Mouse (Mus musculus): Measurements from ENCODE around the gene Tha1. TPM values are rescaled to one million over a fixed set of nuclear protein-coding genes. Genes with fewer than 3 reads are reported as not detected.

The Tha1 gene
- polyA plus RNA-seq, 1 experiment from 2014 or later, result 6.6 TPM

- Histone ChIP-seq H3K9me3 (ENCODE audit: low read length) (no peaks in the 10 kb centered on the region), H3K27ac (ENCODE audit: low read depth) (no peak overlapping the region), H3K4me3 (ENCODE audit: low read depth, low read length) (no peak overlapping the region), H3K9ac (replicated peaks) (no peak overlapping the region), H3K36me3 (replicated peaks; ENCODE audit: insufficient read depth, low read length) (no peaks in the 10 kb centered on the region), H3K4me2 (ENCODE audit: low read depth, low read length) (no peak overlapping the region), H3K27me3 (ENCODE audit: insufficient read depth, low read length) (no peaks in the 10 kb centered on the region), H3K4me1 (ENCODE audit: insufficient read depth) (peaks cover 34% of the 10 kb centered on the region)
- ATAC-seq, result no peak
- WGBS (ENCODE audit: insufficient replicate concordance), result 46% methylated on average over 6 of the region's 6 CpGs
- DNase-seq, result peak; percentile 44
- TF ChIP-seq EP300 (IDR thresholded peaks at IDR 0.05; ENCODE audit: low read depth) (no peak), CTCF (IDR thresholded peaks at IDR 0.05; ENCODE audit: low read depth) (no peak)
These were observed 18.9 kb upstream of the Tha1 start for GRCm38 (mm10) chr11:117892199-117892598.

- no peak overlapping the region for H3K9ac ChIP-seq (replicated peaks)
- peaks cover 38% of the 10 kb centered on the region for H3K4me1 ChIP-seq (ENCODE audit: insufficient read depth)
- no peak for TF ChIP-seq EP300 (IDR thresholded peaks at IDR 0.05; ENCODE audit: low read depth)
- TF ChIP-seq CTCF (IDR thresholded peaks at IDR 0.05; ENCODE audit: low read depth), result no peak
- no peaks in the 10 kb centered on the region for H3K36me3 ChIP-seq (replicated peaks; ENCODE audit: insufficient read depth, low read length)
- no peak for ATAC-seq
- peak overlapping the region; percentile 69; the same call in 1 of the 2 replicates for H3K27ac ChIP-seq (ENCODE audit: low read depth)
- WGBS (ENCODE audit: insufficient replicate concordance), result 68% methylated on average over 19 of the region's 19 CpGs
- no peaks in the 10 kb centered on the region for H3K27me3 ChIP-seq (ENCODE audit: insufficient read depth, low read length)
- no peak overlapping the region for H3K4me3 ChIP-seq (ENCODE audit: low read depth, low read length)
- no peak overlapping the region for H3K4me2 ChIP-seq (ENCODE audit: low read depth, low read length)
- H3K9me3 ChIP-seq (ENCODE audit: low read length), result no peaks in the 10 kb centered on the region
- DNase-seq, result no peak
These were observed 18.4 kb upstream of the Tha1 start for GRCm38 (mm10) chr11:117891581-117892175.

- TF ChIP-seq EP300 (IDR thresholded peaks at IDR 0.05; ENCODE audit: low read depth), result no peak
- TF ChIP-seq CTCF (IDR thresholded peaks at IDR 0.05; ENCODE audit: low read depth), result peak; percentile 58
- Histone ChIP-seq H3K4me2 (ENCODE audit: low read depth, low read length) (no peak overlapping the region; the same call in 1 of the 2 replicates), H3K9me3 (ENCODE audit: low read length) (no peaks in the 10 kb centered on the region), H3K9ac (replicated peaks) (no peak overlapping the region), H3K4me1 (ENCODE audit: insufficient read depth) (peaks cover 46% of the 10 kb centered on the region), H3K27ac (ENCODE audit: low read depth) (peak overlapping the region; percentile 69), H3K4me3 (ENCODE audit: low read depth, low read length) (no peak overlapping the region), H3K27me3 (ENCODE audit: insufficient read depth, low read length) (no peaks in the 10 kb centered on the region), H3K36me3 (replicated peaks; ENCODE audit: insufficient read depth, low read length) (no peaks in the 10 kb centered on the region)
- WGBS (ENCODE audit: insufficient replicate concordance), result 41% methylated on average over 13 of the region's 13 CpGs
- ATAC-seq (peak; percentile 64), DNase-seq (peak; percentile 61)
These were observed 17.4 kb upstream of the Tha1 start for GRCm38 (mm10) chr11:117890519-117891282.

- Histone ChIP-seq H3K36me3 (replicated peaks; ENCODE audit: insufficient read depth, low read length) (no peaks in the 10 kb centered on the region), H3K9ac (replicated peaks) (0 out of 2 replicates have a peak overlapping the region, but pooled peaks have one; percentile 2), H3K4me3 (ENCODE audit: low read depth, low read length) (no peak overlapping the region), H3K4me1 (ENCODE audit: insufficient read depth) (peaks cover 47% of the 10 kb centered on the region), H3K27me3 (ENCODE audit: insufficient read depth, low read length) (no peaks in the 10 kb centered on the region), H3K9me3 (ENCODE audit: low read length) (no peaks in the 10 kb centered on the region), H3K4me2 (ENCODE audit: low read depth, low read length) (no peak overlapping the region), H3K27ac (ENCODE audit: low read depth) (peak overlapping the region; percentile 69)
- no peak for ATAC-seq
- no peak for DNase-seq
- TF ChIP-seq EP300 (IDR thresholded peaks at IDR 0.05; ENCODE audit: low read depth) (no peak), CTCF (IDR thresholded peaks at IDR 0.05; ENCODE audit: low read depth) (no peak)
- 41% methylated on average over 11 of the region's 11 CpGs for WGBS (ENCODE audit: insufficient replicate concordance)
These were observed 16.6 kb upstream of the Tha1 start for GRCm38 (mm10) chr11:117889887-117890340.

DNA sequence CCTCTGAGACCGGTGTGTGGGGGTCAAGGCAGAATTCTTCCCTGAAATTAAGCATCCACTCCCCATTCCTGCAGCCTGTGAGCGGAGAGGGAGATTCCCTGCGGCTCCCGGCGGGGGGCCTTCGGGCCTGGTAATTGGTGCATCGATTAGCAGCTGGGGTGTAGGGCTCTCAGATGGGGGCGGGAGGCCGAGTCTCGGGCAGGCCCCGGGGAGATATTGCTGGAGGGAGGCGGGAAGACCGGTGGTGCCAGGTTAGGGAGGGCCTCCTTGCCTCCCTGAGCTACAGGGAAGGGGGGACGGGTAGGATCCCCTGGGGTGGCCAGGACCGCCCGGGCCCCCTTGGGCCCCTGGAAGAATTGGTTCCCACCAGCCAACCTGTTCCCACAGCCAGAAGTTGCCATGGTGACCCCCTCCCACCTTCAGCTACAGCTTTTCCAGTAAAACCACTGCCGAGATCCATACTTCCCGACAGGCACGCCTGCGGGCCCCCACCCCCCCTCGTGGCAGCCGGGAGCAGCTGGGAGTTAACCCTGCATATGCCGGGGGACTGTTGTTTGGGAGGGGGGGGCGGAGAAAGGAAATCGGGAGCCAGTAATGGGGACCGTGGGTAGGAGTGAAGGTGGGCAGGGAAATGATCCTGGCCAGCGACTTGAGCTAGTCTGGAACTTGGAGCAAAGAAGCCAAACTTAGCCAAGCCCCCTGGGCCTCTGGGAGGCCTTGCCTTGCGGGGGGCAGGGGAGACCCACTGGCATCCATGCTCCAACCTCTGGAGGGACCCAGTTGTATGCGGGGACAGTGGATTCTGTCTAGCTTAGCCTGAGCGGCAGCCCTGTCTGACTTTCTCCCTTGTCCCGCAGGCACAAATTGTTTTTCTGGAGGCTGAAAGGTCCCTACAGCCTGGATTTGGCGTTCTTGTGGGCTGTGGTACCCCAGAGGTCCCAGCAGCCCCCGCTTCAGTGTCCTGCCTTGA, 15.9 kb upstream of the Tha1 start:
- peaks cover 47% of the 10 kb centered on the region for H3K4me1 ChIP-seq (ENCODE audit: insufficient read depth)
- DNase-seq (peak; percentile 63), ATAC-seq (peak; percentile 24; the same call in 1 of the 2 replicates)
- H3K4me2 ChIP-seq (ENCODE audit: low read depth, low read length), result peak overlapping the region; percentile 26; the same call in 1 of the 2 replicates
- H3K36me3 ChIP-seq (replicated peaks; ENCODE audit: insufficient read depth, low read length), result no peaks in the 10 kb centered on the region
- H3K9ac ChIP-seq (replicated peaks), result 0 out of 2 replicates have a peak overlapping the region, but pooled peaks have one; percentile 2
- H3K9me3 ChIP-seq (ENCODE audit: low read length), result no peaks in the 10 kb centered on the region
- 0 out of 2 replicates have a peak, but pooled peaks have one; percentile 2 for TF ChIP-seq CTCF (IDR thresholded peaks at IDR 0.05; ENCODE audit: low read depth)
- no peak for TF ChIP-seq EP300 (IDR thresholded peaks at IDR 0.05; ENCODE audit: low read depth)
- H3K4me3 ChIP-seq (ENCODE audit: low read depth, low read length), result no peak overlapping the region
- peak overlapping the region; percentile 69 for H3K27ac ChIP-seq (ENCODE audit: low read depth)
- 40% methylated on average over 31 of the region's 33 CpGs for WGBS (ENCODE audit: insufficient replicate concordance)
- H3K27me3 ChIP-seq (ENCODE audit: insufficient read depth, low read length), result no peaks in the 10 kb centered on the region

Data from liver, postnatal 0 days (tissue).